Mouse (Mus musculus) liver, embryonic 11.5 days (tissue): ENCODE measurements around the gene Ppp2r5e. TPM values are rescaled to one million over a fixed set of nuclear protein-coding genes. Genes with fewer than 3 reads are reported as not detected.

Source experiments
- ATAC-seq: fragments of 200-750 bp; cut with Nextera tagmentation; replicated peaks from 2 replicates; pipeline ENCODE4 v1.8.0; 2017; ENCODE audit warnings: moderate number of reproducible peaks, mild to moderate bottlenecking, moderate TSS enrichment, moderate library complexity; ENCODE audit not compliant: low FRiP score
- DNase-seq: peaks from one replicate; pipeline ENCODE4 v3.0.0-alpha.2; 2017; ENCODE audit warnings: low spot score
- H3K27ac ChIP-seq: fragments of 300-500 bp; sonication (generic); 2 replicates; pipeline ENCODE4 v1.5.1; 2014; ENCODE audit warnings: mild to moderate bottlenecking, low read depth, low read length, control low read depth
- H3K27me3 ChIP-seq: fragments of 300-500 bp; sonication (generic); replicated peaks from 2 replicates; pipeline ENCODE4 v1.6.1; 2014; ENCODE audit warnings: low read length, mixed read lengths; ENCODE audit not compliant: control insufficient read depth, insufficient read depth
- H3K36me3 ChIP-seq: fragments of 300-500 bp; sonication (generic); 2 replicates; pipeline ENCODE4 v1.6.1; 2014; ENCODE audit warnings: mild to moderate bottlenecking, low read length, moderate library complexity, mixed read lengths; ENCODE audit not compliant: control insufficient read depth, insufficient read depth
- H3K4me1 ChIP-seq: fragments of 300-500 bp; sonication (generic); replicated peaks from 2 replicates; pipeline ENCODE4 v1.6.1; 2014; ENCODE audit warnings: low read length, mixed read lengths; ENCODE audit not compliant: control insufficient read depth, insufficient read depth
- H3K4me2 ChIP-seq: fragments of 300-500 bp; sonication (generic); 2 replicates; pipeline ENCODE4 v1.6.1; 2014; ENCODE audit warnings: mild to moderate bottlenecking, control low read depth, moderate library complexity
- H3K4me3 ChIP-seq: fragments of 300-500 bp; sonication (generic); 2 replicates; pipeline ENCODE4 v1.5.1; 2014; ENCODE audit warnings: low read depth, low read length, control low read depth
- H3K9ac ChIP-seq: fragments of 300-500 bp; sonication (generic); 2 replicates; pipeline ENCODE4 v1.6.1; 2014; ENCODE audit warnings: low read depth, low read length, control low read depth
- H3K9me3 ChIP-seq: fragments of 300-500 bp; sonication (generic); 2 replicates; pipeline ENCODE4 v1.6.1; 2016; ENCODE audit warnings: low read length, inconsistent platforms, mixed read lengths; ENCODE audit not compliant: control insufficient read depth
- WGBS: fragments of 180-500 bp; shearing (Covaris S2); extraction: QIAGEN DNeasy Blood & Tissue Kit; methylation state at CpG from one replicate; pipeline ENCODE4 v1.1.7; 2014; 5-methylcytosine and 5-hydroxymethylcytosine counted together
- polyA plus RNA-seq: library from polyadenylated mRNA; unstranded; fragments of >200 nt; fragmentation: Nextera tagmentation; extraction: Ambion mirVana; gene quantifications from 2 replicates; pipeline ENCODE4 v1.2.1, GENCODE M21; 2014

The Ppp2r5e gene
- polyA plus RNA-seq, 1 experiment from 2014 or later, result 10.7 TPM

DNA sequence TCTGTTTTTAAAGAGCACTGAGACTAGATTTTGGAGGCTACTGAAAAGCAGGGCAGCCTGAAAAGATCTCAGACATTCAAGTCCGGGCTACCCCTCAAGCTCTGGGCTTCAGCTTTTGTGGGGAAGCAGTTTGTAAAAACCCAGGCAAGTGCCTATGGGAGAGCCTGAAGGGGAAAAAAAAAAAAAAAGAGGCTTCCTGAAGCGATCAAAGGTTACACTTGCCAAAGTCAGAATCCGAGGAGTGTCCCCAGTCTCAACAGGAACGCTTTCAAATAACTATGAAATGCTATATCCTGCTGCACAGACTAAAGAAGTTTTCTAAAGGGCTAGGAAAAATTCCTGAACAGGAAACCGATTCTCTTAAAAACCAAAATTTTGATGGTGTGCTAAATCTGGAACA is 128.9 kb downstream of the Ppp2r5e start:
- ATAC-seq (no peak), DNase-seq (no peak)
- no peak overlapping the region for H3K9ac ChIP-seq
- H3K27me3 ChIP-seq, result no peaks in the 10 kb centered on the region
- H3K27ac ChIP-seq, result no peak overlapping the region
- peaks cover 12% of the 10 kb centered on the region; the same call in 1 of the 2 replicates for H3K36me3 ChIP-seq
- no peaks in the 10 kb centered on the region for H3K4me1 ChIP-seq
- no peak overlapping the region for H3K4me3 ChIP-seq
- no peak overlapping the region for H3K4me2 ChIP-seq
- H3K9me3 ChIP-seq, result no peaks in the 10 kb centered on the region
- WGBS, result 88% methylated on average over 5 of the region's 5 CpGs

DNA sequence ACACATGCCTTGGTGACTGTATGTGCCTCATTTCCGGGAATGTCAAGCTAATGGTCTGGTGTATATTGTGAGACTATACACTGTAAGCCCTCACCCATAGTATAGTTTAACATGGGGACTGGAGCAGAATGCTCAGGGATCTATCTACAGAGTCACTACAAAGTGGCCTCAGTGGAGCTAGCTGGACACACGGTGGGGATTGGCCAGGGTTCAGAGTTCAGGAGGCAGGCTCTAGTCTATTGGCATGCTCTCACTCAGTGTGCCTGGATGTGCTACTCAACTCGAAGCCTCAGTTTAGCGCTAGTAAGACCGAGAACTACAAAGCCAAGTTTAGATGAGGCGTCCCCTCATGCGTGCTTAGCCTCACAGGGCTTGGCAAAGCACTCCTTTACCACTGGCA is 129.8 kb downstream of the Ppp2r5e start:
- ATAC-seq (no peak), DNase-seq (no peak)
- Histone ChIP-seq H3K36me3 (peaks cover 14% of the 10 kb centered on the region; the same call in 1 of the 2 replicates), H3K4me1 (no peaks in the 10 kb centered on the region), H3K4me3 (no peak overlapping the region), H3K27me3 (no peaks in the 10 kb centered on the region), H3K4me2 (no peak overlapping the region), H3K9ac (no peak overlapping the region), H3K9me3 (no peaks in the 10 kb centered on the region), H3K27ac (no peak overlapping the region)
- 88% methylated on average over 7 of the region's 7 CpGs for WGBS

GRCm38 (mm10) chr12:75464016-75464769 is 131.9 kb downstream of the Ppp2r5e start:
- Histone ChIP-seq H3K4me2 (no peak overlapping the region), H3K27me3 (no peaks in the 10 kb centered on the region), H3K4me3 (no peak overlapping the region), H3K9ac (no peak overlapping the region), H3K36me3 (peaks cover 14% of the 10 kb centered on the region; the same call in 1 of the 2 replicates), H3K4me1 (no peaks in the 10 kb centered on the region), H3K9me3 (no peaks in the 10 kb centered on the region), H3K27ac (no peak overlapping the region)
- ATAC-seq (no peak), DNase-seq (no peak)
- WGBS, result 87% methylated on average over 9 of the region's 9 CpGs

- Histone ChIP-seq H3K4me2 (no peak overlapping the region), H3K4me1 (no peaks in the 10 kb centered on the region), H3K4me3 (no peak overlapping the region), H3K9ac (no peak overlapping the region), H3K27me3 (no peaks in the 10 kb centered on the region), H3K27ac (no peak overlapping the region), H3K36me3 (peaks cover 8% of the 10 kb centered on the region; the same call in 1 of the 2 replicates), H3K9me3 (no peaks in the 10 kb centered on the region)
- WGBS, result 81% methylated on average over 5 of the region's 5 CpGs
- DNase-seq (no peak), ATAC-seq (no peak)
These were observed 135.5 kb downstream of the Ppp2r5e start for GRCm38 (mm10) chr12:75460561-75460960.

- no peaks in the 10 kb centered on the region for H3K4me1 ChIP-seq
- no peak for DNase-seq
- H3K27ac ChIP-seq, result no peak overlapping the region
- H3K9ac ChIP-seq, result no peak overlapping the region
- no peak overlapping the region for H3K4me2 ChIP-seq
- ATAC-seq, result no peak
- H3K36me3 ChIP-seq, result peaks cover 5% of the 10 kb centered on the region; the same call in 1 of the 2 replicates
- no peaks in the 10 kb centered on the region for H3K9me3 ChIP-seq
- no peak overlapping the region for H3K4me3 ChIP-seq
- H3K27me3 ChIP-seq, result no peaks in the 10 kb centered on the region
- 88% methylated on average over 5 of the region's 5 CpGs for WGBS
These were observed 136.4 kb downstream of the Ppp2r5e start for GRCm38 (mm10) chr12:75459656-75460055.

DNA sequence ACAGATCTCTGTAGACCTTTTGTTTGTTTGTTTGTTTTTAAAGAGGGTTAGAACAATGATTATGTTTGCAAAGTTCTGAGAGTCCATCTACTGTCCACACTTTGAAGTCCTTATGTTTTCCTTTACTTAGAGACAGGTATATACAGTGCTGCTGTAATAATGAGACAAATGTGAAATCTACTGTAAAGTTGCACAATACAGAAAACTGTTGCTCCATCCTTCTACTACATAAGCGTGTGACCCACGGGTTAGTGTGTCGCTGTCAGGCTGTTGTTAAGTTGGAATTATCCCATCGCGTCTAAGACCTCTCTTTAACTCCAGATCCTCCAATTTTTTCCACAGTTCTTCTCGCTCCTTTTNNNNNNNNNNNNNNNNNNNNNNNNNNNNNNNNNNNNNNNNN is 142.6 kb downstream of the Ppp2r5e start:
- Histone ChIP-seq H3K4me1 (no peaks in the 10 kb centered on the region), H3K27ac (no peak overlapping the region), H3K9ac (no peak overlapping the region), H3K27me3 (no peaks in the 10 kb centered on the region), H3K36me3 (peaks cover 2% of the 10 kb centered on the region; the same call in 1 of the 2 replicates), H3K4me3 (no peak overlapping the region), H3K4me2 (no peak overlapping the region), H3K9me3 (no peaks in the 10 kb centered on the region)
- DNase-seq (no peak), ATAC-seq (no peak)
- WGBS, result 93% methylated on average over 6 of the region's 6 CpGs

GRCm38 (mm10) chr12:75453027-75453426 is 143.0 kb downstream of the Ppp2r5e start:
- H3K4me1 ChIP-seq, result no peaks in the 10 kb centered on the region
- H3K4me2 ChIP-seq, result no peak overlapping the region
- 85% methylated on average over 4 of the region's 4 CpGs for WGBS
- no peak for ATAC-seq
- H3K27me3 ChIP-seq, result no peaks in the 10 kb centered on the region
- H3K27ac ChIP-seq, result no peak overlapping the region
- H3K9ac ChIP-seq, result no peak overlapping the region
- peaks cover 2% of the 10 kb centered on the region; the same call in 1 of the 2 replicates for H3K36me3 ChIP-seq
- no peak for DNase-seq
- no peak overlapping the region for H3K4me3 ChIP-seq
- H3K9me3 ChIP-seq, result no peaks in the 10 kb centered on the region

DNA sequence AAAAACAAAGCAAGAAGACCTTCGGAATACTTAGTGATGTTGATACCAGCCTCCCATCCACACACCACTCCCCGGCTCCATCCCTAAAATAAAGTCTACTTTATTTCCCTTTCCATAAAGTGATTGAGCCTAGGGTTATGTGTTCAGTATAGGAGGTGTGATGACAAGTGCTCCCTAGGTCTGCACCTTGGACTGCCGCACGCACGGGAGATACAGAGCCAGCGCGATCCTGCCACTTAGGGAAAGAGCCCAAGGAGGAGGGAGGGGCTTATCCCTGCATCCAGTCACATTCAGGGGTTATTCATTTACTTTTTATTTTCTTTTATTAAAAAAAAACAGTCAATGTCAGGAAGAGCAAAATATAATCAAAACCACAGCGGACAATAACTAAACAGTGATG is 145.5 kb downstream of the Ppp2r5e start:
- Histone ChIP-seq H3K9ac (no peak overlapping the region), H3K4me1 (no peaks in the 10 kb centered on the region), H3K4me3 (no peak overlapping the region), H3K4me2 (no peak overlapping the region), H3K27ac (no peak overlapping the region), H3K36me3 (peaks cover 2% of the 10 kb centered on the region; the same call in 1 of the 2 replicates), H3K9me3 (no peaks in the 10 kb centered on the region), H3K27me3 (no peaks in the 10 kb centered on the region)
- DNase-seq (no peak), ATAC-seq (no peak)
- WGBS, result 93% methylated on average over 8 of the region's 8 CpGs

GRCm38 (mm10) chr12:75450011-75450410 is 146.0 kb downstream of the Ppp2r5e start:
- whole genome bisulfite sequencing, result 86% methylated on average over 14 of the region's 14 CpGs
- no peaks in the 10 kb centered on the region for H3K9me3 ChIP-seq
- H3K4me1 ChIP-seq, result no peaks in the 10 kb centered on the region
- H3K36me3 ChIP-seq, result peaks cover 2% of the 10 kb centered on the region; the same call in 1 of the 2 replicates
- no peak overlapping the region for H3K9ac ChIP-seq
- no peak for DNase-seq
- H3K4me2 ChIP-seq, result no peak overlapping the region
- H3K4me3 ChIP-seq, result no peak overlapping the region
- no peak for ATAC-seq
- H3K27me3 ChIP-seq, result no peaks in the 10 kb centered on the region
- H3K27ac ChIP-seq, result no peak overlapping the region
